Mouse (Mus musculus) adrenal gland, adult 8-10 months (tissue): ENCODE data around the gene Sall1. TPM values are rescaled to one million over a fixed set of nuclear protein-coding genes. Genes with fewer than 3 reads are reported as not detected.

Source experiments
- DNase-seq: peaks from one replicate; pipeline ENCODE4 v3.0.0; 2022
- total RNA-seq, 4 experiments: library from RNA; stranded (reverse); gene quantifications; 2 replicates each; pipeline ENCODE4 v1.2.4; 2022

Sall1 gene
- total RNA-seq, 4 experiments from 2014 or later, result 0.03 to 0.05 TPM; not detected in 2

- DNase-seq, result no peak
Measured at GRCm38 (mm10) chr8:89038920-89039319, 5.0 kb downstream of the Sall1 start.

- DNase-seq, result no peak
Measured at GRCm38 (mm10) chr8:89037536-89038236, 6.3 kb downstream of the Sall1 start.

GRCm38 (mm10) chr8:89032412-89032811, 11.6 kb downstream of the Sall1 start:
- DNase-seq, result no peak

GRCm38 (mm10) chr8:89028156-89028555, 15.8 kb downstream of the Sall1 start:
- no peak for DNase-seq

GRCm38 (mm10) chr8:89026139-89026520, 17.8 kb downstream of the Sall1 start:
- DNase-seq, result no peak

GRCm38 (mm10) chr8:89025281-89026138, 18.5 kb downstream of the Sall1 start:
- no peak for DNase-seq

- DNase-seq, result no peak
Measured at GRCm38 (mm10) chr8:89024796-89025195, 19.2 kb downstream of the Sall1 start.

GRCm38 (mm10) chr8:89021139-89021538, 22.8 kb downstream of the Sall1 start:
- DNase-seq, result no peak

- no peak for DNase-seq
Measured at GRCm38 (mm10) chr8:89017891-89018290, 26.1 kb downstream of the Sall1 start.

GRCm38 (mm10) chr8:89016465-89017070, 27.4 kb downstream of the Sall1 start:
- no peak for DNase-seq

GRCm38 (mm10) chr8:89015539-89015938, 28.4 kb downstream of the Sall1 start:
- no peak for DNase-seq

GRCm38 (mm10) chr8:89012853-89013534, 31.0 kb downstream of the Sall1 start:
- DNase-seq, result no peak

- DNase-seq, result no peak
Measured at GRCm38 (mm10) chr8:89012024-89012712, 31.8 kb downstream of the Sall1 start.

- no peak for DNase-seq
Measured at GRCm38 (mm10) chr8:89008784-89009183, 35.2 kb downstream of the Sall1 start.

GRCm38 (mm10) chr8:89007114-89007513, 36.8 kb downstream of the Sall1 start:
- DNase-seq, result no peak

GRCm38 (mm10) chr8:89006426-89006825, 37.5 kb downstream of the Sall1 start:
- no peak for DNase-seq

GRCm38 (mm10) chr8:89005797-89006196, 38.2 kb downstream of the Sall1 start:
- DNase-seq, result no peak

GRCm38 (mm10) chr8:89004041-89004440, 39.9 kb downstream of the Sall1 start:
- DNase-seq, result no peak

- DNase-seq, result no peak
Measured at GRCm38 (mm10) chr8:89003336-89003896, 40.5 kb downstream of the Sall1 start.

- DNase-seq, result no peak
Measured at GRCm38 (mm10) chr8:89002128-89002527, 41.8 kb downstream of the Sall1 start.

GRCm38 (mm10) chr8:88997276-88997675, 46.7 kb downstream of the Sall1 start:
- DNase-seq, result no peak
